In genomic region chr4:62634840-62635239, GRCm38 (mm10) we compare ENCODE assay signal across 18 mouse cellular contexts.
DNase-seq lines count a peak whose midpoint lies in the region; ATAC-seq and TF ChIP-seq lines count a peak whose summit lies in the region.
"Had no signal": no experiment of that assay in that cellular context is flagged by ENCODE, and none has a peak within 500 bp of the region (broad histone marks: within the 10 kb centered on the region; RNA-seq: fewer than 3 reads in every experiment).

No protein-coding gene starts in this region.

- peak overlapping the region; percentile 70 for H3K27ac ChIP-seq in heart, adult 2 months
- peak overlapping the region; percentile 54 for H3K27ac ChIP-seq in kidney, postnatal 0 days
- no peak overlapping the region for H3K27ac ChIP-seq in liver, embryonic 11.5 days (ENCODE audit: low read depth, low read length)
- H3K27ac ChIP-seq: hindbrain, postnatal 0 days; midbrain, embryonic 13.5 days; stomach, embryonic 15.5 days had no signal

- H3K4me1 ChIP-seq in heart, adult 2 months (ENCODE audit: control insufficient read depth, insufficient read depth, low read length), result peaks cover 32% of the 10 kb centered on the region
- peaks cover 12% of the 10 kb centered on the region; the same call in 1 of the 2 replicates for H3K4me1 ChIP-seq in kidney, postnatal 0 days (replicated peaks; ENCODE audit: insufficient read depth, low read length)
- H3K4me1 ChIP-seq in liver, embryonic 11.5 days (replicated peaks; ENCODE audit: control insufficient read depth, insufficient read depth, low read length), result peaks cover 11% of the 10 kb centered on the region

- H3K27me3 ChIP-seq in heart, adult 2 months (ENCODE audit: control insufficient read depth, insufficient read depth, low read length), result no peaks in the 10 kb centered on the region
- no peaks in the 10 kb centered on the region for H3K27me3 ChIP-seq in kidney, postnatal 0 days (ENCODE audit: insufficient read depth, low read length)
- H3K27me3 ChIP-seq in liver, embryonic 11.5 days (replicated peaks; ENCODE audit: control insufficient read depth, insufficient read depth, low read length), result no peaks in the 10 kb centered on the region
- H3K27me3 ChIP-seq: midbrain, embryonic 13.5 days; stomach, embryonic 15.5 days had no signal

- H3K9me3 ChIP-seq in kidney, postnatal 0 days (replicated peaks; ENCODE audit: low read length), result no peaks in the 10 kb centered on the region
- H3K9me3 ChIP-seq in liver, embryonic 11.5 days (ENCODE audit: control insufficient read depth, low read length), result no peaks in the 10 kb centered on the region
- H3K9me3 ChIP-seq: midbrain, embryonic 13.5 days; stomach, embryonic 15.5 days had no signal

- no peak for DNase-seq in heart, adult 2 months
- no peak for DNase-seq in heart, adult 8-10 months (ENCODE audit: low spot score)
- no peak for DNase-seq in kidney, postnatal 0 days (ENCODE audit: low spot score)
- no peak for DNase-seq in kidney, adult 8-10 months
- no peak for DNase-seq in liver, embryonic 11.5 days (ENCODE audit: low spot score)
- peak; percentile 31 for DNase-seq in naive thymus-derived CD4-positive, alpha-beta T cell, adult 2 months (ENCODE audit: low read depth)
- DNase-seq in neural tube, embryonic 10.5 days (ENCODE audit: extremely low spot score, low spot score), result no peak
- DNase-seq: adrenal gland, postnatal 10 days; cerebellum, adult 11-12 months; cerebellum, postnatal 25 days; kidney, adult 9 months; left cerebral cortex, postnatal 4 days; right cerebral cortex, adult 18-20 months had no signal

- no peak for TF ChIP-seq POLR2A in heart, adult 2 months (IDR thresholded peaks at IDR 0.05; ENCODE audit: insufficient read depth, low read depth, low read length)

- H3K4me3 ChIP-seq in heart, adult 2 months, result no peak overlapping the region
- no peak overlapping the region for H3K4me3 ChIP-seq in kidney, postnatal 0 days (replicated peaks; ENCODE audit: low read depth, low read length)
- no peak overlapping the region for H3K4me3 ChIP-seq in liver, embryonic 11.5 days (ENCODE audit: low read depth, low read length)
- H3K4me3 ChIP-seq: midbrain, embryonic 13.5 days; stomach, embryonic 15.5 days had no signal

- no peak for TF ChIP-seq EP300 in heart, adult 2 months (IDR thresholded peaks at IDR 0.05; ENCODE audit: insufficient read depth, low read depth, low read length)

- intact Hi-C loops in heart, adult 2 months (cut with DNase I), result no loop called here

- H3K36me3 ChIP-seq in heart, adult 2 months (ENCODE audit: control insufficient read depth, insufficient read depth, low read length), result peaks cover 19% of the 10 kb centered on the region
- no peaks in the 10 kb centered on the region for H3K36me3 ChIP-seq in kidney, postnatal 0 days (ENCODE audit: insufficient read depth, low read length)
- H3K36me3 ChIP-seq in liver, embryonic 11.5 days (ENCODE audit: control insufficient read depth, insufficient read depth, low read length), result no peaks in the 10 kb centered on the region
- H3K36me3 ChIP-seq: stomach, embryonic 15.5 days had no signal

- no peak for TF ChIP-seq CTCF in heart, adult 2 months (IDR thresholded peaks at IDR 0.05)
- TF ChIP-seq CTCF in kidney, postnatal 0 days (IDR thresholded peaks at IDR 0.05; ENCODE audit: low read depth), result no peak

- H3K4me2 ChIP-seq in kidney, postnatal 0 days (ENCODE audit: low read length), result no peak overlapping the region
- no peak overlapping the region for H3K4me2 ChIP-seq in liver, embryonic 11.5 days
- H3K4me2 ChIP-seq: midbrain, embryonic 13.5 days; stomach, embryonic 15.5 days had no signal

- no peak overlapping the region for H3K9ac ChIP-seq in heart, adult 2 months (ENCODE audit: low read depth, low read length)
- no peak overlapping the region for H3K9ac ChIP-seq in kidney, postnatal 0 days (ENCODE audit: low read depth, low read length)
- no peak overlapping the region for H3K9ac ChIP-seq in liver, embryonic 11.5 days (ENCODE audit: low read depth, low read length)
- H3K9ac ChIP-seq: midbrain, embryonic 13.5 days; stomach, embryonic 15.5 days had no signal

- 0 out of 2 replicates have a peak, but pooled peaks have one; percentile 35 for ATAC-seq in kidney, postnatal 0 days (replicated peaks; ENCODE audit: low FRiP score, low read depth)
- peak; percentile 31; the same call in 1 of the 2 replicates for ATAC-seq in liver, embryonic 11.5 days (replicated peaks; ENCODE audit: low FRiP score)
- no peak for ATAC-seq in erythroid progenitor cell, adult 5-6 weeks (replicated peaks; ENCODE audit: low FRiP score, poor library complexity, severe bottlenecking)
- ATAC-seq: forebrain, embryonic 14.5 days; hindbrain, postnatal 0 days; midbrain, embryonic 13.5 days had no signal

- no peaks in the 10 kb centered on the region for H3K79me2 ChIP-seq in heart, adult 2 months (replicated peaks; ENCODE audit: control insufficient read depth, insufficient read depth, low read length)

- 41% methylated on average over 2 of the region's 2 CpGs for WGBS in heart, adult 2 months
- WGBS in kidney, postnatal 0 days, result 66% methylated on average over 2 of the region's 2 CpGs
- WGBS in liver, embryonic 11.5 days, result 40% methylated on average over 2 of the region's 2 CpGs
